Mouse (Mus musculus) kidney, postnatal 10 days (tissue): ENCODE results near the gene Olfr782.
"Not testable (repeated sequence)": the region's sequence is repeated elsewhere in the genome, so short reads cannot be mapped to it uniquely, and the experiment has no call there.

Experiments
- DNase-seq: peaks from one replicate; pipeline ENCODE4 v3.0.0; 2021; ENCODE audit warnings: mixed read lengths

Olfr782 gene

DNA sequence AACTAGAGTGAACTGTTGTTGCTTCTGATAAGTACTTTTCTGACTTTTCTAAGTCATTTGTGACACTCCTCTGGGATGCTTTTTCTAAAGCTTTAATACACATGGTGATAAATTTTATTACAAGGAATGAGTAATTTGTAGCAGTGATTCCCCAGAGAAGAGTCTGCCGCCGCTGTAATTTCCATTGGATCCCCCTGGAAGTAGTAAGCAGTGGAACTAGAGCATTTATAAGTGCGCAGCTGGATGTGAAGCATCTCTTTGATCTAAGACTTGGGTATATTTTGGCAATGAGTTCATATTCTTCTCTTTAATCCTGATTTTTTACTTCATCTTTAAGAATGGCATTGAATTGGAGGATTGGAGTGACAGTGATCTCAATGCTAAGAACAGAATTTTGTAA, at the start of gene Olfr782:
Gene Olfr782, plus strand, starts transcription at position 301 of the 400 bp plus-strand sequence.
- DNase-seq = no peak

GRCm38 (mm10) chr10:129312973-129313372, 35.7 kb upstream of the Olfr782 start:
- not testable (repeated sequence) for DNase-seq

- DNase-seq = not testable (repeated sequence)
Observed at GRCm38 (mm10) chr10:129313521-129313920, 35.1 kb upstream of the Olfr782 start.

DNA sequence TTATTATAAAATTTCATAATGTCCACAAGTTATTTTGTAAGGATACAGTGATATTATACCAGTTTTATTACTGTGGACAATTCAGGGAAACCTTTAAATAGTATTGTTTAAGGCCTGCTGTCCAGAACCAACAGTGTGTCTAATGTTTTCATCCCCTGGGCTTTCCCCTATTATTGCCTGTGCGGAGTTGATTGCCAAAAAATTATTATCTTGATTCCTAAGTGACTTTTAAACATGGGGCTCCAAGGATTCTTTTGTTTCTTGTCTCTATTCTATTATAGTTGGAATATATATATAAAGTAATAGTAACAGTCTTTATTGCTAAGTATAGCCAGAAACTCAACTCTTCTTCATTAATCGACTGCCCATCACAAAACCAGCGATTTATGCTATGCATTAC, 30.8 kb upstream of the Olfr782 start, which contains the start of gene Olfr780:
Gene Olfr780, plus strand, starts transcription at position 301 of the 400 bp plus-strand sequence.
- no peak for DNase-seq

DNA sequence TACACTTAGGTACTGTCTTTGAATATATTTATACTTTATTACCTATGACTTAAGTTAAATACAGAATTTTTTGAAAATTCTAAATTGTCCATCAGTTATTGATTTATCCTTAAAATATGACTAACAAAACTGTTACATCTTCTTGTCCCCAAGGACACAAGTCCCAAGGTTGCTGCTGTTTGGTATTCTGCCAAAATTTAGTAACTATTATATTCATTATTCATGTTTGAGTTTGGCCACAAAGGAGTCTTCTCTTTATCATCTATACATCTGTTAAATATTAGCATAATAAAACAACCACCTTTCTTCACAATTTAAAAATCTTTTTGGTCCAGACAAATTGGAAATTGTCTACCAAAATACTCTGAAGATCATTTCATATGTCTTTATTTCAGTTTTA, 20.1 kb upstream of the Olfr782 start, which contains the start of gene Olfr781:
Gene Olfr781, plus strand, starts transcription at position 301 of the 400 bp plus-strand sequence.
- no peak for DNase-seq

GRCm38 (mm10) chr10:129352475-129352874, 3.8 kb downstream of the Olfr782 start:
- DNase-seq = not testable (repeated sequence)

DNA sequence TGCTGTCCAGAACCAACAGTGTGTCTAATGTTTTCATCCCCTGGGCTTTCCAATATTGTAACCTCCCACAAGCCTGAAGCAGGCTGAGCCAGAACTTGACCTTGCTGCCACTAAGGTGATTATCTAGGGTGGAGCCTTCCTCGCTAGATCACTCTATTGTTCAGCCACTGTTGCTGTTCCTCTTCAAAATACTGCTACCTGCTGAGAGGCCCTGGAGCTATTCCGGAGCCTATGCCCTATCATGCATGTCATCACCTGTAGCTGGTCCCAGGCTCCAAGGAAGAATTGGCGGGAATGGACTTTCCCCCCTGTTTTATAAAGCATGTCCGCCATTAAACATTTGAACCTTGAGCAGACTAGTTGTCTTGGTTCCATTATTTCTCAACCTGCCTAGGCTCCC, 7.8 kb downstream of the Olfr782 start:
- DNase-seq = not testable (repeated sequence)

GRCm38 (mm10) chr10:129357307-129357706, 8.7 kb downstream of the Olfr782 start:
- DNase-seq = no peak

- not testable (repeated sequence) for DNase-seq
Observed at GRCm38 (mm10) chr10:129374051-129374450, 25.4 kb downstream of the Olfr782 start.

DNA sequence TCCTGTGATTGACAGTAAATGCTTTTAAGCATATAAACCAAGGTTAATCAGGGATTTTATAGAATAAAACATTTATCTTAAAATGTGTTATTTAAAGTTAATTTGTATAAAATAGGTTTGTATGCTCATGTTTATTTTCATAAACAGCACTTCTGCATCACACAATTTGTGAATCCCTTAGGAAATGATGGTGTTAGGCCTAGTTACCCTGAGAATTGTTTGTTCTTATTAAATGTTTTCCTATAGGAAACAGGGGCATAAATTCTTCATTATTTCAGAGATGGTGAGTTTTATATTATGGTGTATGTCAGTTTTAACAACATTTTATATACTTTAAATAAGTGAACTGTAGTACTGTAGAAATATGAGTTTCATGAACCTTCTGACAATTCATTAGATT, 35.1 kb downstream of the Olfr782 start, which contains the start of gene Olfr784:
Gene Olfr784, plus strand, starts transcription at position 301 of the 400 bp plus-strand sequence.
- DNase-seq = no peak

- no peak for DNase-seq
Observed at GRCm38 (mm10) chr10:129400892-129401291, 52.2 kb downstream of the Olfr782 start.
